ENCODE assay signal across 13 mouse cellular contexts in the genomic region with DNA sequence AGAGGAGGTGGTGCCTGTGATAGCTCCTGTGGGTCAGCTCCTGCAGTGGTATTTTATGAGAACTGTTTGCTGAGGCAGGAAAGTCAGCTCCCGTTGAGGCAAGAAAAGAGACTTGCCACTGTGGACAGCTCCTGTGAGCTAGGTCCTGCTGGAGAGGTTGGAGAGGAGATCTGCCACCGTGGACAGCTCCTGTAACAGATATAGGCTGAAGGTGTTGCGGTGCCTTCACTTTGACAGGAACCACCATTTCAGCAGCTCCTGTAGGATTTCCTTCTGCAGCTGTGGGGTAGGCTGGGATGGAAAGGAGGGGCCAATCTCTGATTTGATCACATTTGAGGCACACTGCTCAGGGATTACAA.
"Had no signal": no experiment of that assay in that cellular context is flagged by ENCODE, and none has a peak within 500 bp of the region (broad histone marks: within the 10 kb centered on the region; RNA-seq: fewer than 3 reads in every experiment).

No protein-coding gene starts in this region.

- H3K4me2 ChIP-seq: limb, embryonic 12.5 days; liver, embryonic 13.5 days; midbrain, embryonic 12.5 days had no signal

- H3K4me1 ChIP-seq: limb, embryonic 12.5 days had no signal

- H3K9me3 ChIP-seq: limb, embryonic 12.5 days; liver, embryonic 13.5 days; midbrain, embryonic 12.5 days had no signal

- H3K27me3 ChIP-seq: limb, embryonic 12.5 days; liver, embryonic 13.5 days; midbrain, embryonic 12.5 days had no signal

- H3K27ac ChIP-seq: left cerebral cortex, adult 2 months; limb, embryonic 12.5 days; liver, embryonic 13.5 days; macrophage; midbrain, embryonic 12.5 days; stomach, postnatal 0 days had no signal

- H3K9ac ChIP-seq: limb, embryonic 12.5 days; liver, embryonic 13.5 days; liver, postnatal 0 days; midbrain, embryonic 12.5 days had no signal

- DNase-seq: kidney, adult 8-10 months; kidney, postnatal 14 days; liver; liver, embryonic 13.5 days; liver, postnatal 0 days; lung, postnatal 10 days had no signal

- H3K4me3 ChIP-seq: left cerebral cortex, adult 2 months; limb, embryonic 12.5 days; liver, embryonic 13.5 days; midbrain, embryonic 12.5 days had no signal

- ATAC-seq: intestine, embryonic 16.5 days; liver, postnatal 0 days; midbrain, embryonic 16.5 days had no signal
